Mouse (Mus musculus) liver, adult (tissue): ENCODE data around the gene Dhx15.

Source experiments
- GATA4 ChIP-seq: IDR thresholded peaks from 2 replicates; pipeline ENCODE4 v1.6.1; 2014; ENCODE audit warnings: mild to moderate bottlenecking, low read length; ENCODE audit not compliant: insufficient replicate concordance

Gene Dhx15

DNA sequence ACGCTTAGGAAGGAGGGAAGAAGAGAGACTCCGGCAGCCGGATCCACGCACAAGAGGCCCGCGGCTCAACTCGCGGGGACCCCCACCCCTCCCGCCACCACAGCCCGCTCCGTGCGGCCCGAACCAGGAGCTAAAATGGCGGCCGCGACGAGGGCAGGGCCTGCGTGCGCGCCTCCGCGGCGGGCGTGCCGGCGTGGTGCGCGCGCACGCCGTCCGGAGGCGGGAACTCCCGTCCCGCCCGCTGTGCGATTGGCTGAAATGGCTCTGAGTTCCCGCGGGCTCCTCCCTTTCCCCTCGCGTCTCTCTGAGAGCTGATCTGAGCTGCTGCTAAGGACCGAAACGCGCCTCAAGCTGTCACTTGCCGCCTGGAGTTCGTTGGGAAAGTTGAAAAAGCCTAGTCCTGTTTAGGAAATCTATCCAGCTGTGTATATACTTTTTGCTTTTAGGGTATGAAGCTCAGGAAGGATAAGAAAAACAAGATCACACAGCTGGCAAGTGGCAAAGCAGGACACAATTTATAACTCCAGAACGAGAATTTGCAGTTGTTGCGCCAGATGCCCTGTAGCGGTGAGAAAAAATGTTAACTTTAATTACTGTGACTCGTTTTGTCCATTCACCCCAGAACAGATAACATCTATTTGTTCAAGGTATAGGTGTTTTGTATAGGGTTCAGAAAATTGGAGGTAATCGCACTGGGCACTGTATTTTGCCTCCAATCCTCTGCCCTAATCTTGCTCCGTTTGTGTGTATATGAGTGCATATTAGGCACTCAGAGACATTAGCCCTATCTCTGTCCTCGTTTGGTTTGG lies at the start of gene Dhx15:
Dhx15 (minus strand) TSS at position 144 of the 809 bp plus-strand sequence.
- no peak for TF ChIP-seq GATA4

GRCm38 (mm10) chr5:52238877-52239276 lies 48.6 kb upstream of the Dhx15 start:
- no peak for TF ChIP-seq GATA4

DNA sequence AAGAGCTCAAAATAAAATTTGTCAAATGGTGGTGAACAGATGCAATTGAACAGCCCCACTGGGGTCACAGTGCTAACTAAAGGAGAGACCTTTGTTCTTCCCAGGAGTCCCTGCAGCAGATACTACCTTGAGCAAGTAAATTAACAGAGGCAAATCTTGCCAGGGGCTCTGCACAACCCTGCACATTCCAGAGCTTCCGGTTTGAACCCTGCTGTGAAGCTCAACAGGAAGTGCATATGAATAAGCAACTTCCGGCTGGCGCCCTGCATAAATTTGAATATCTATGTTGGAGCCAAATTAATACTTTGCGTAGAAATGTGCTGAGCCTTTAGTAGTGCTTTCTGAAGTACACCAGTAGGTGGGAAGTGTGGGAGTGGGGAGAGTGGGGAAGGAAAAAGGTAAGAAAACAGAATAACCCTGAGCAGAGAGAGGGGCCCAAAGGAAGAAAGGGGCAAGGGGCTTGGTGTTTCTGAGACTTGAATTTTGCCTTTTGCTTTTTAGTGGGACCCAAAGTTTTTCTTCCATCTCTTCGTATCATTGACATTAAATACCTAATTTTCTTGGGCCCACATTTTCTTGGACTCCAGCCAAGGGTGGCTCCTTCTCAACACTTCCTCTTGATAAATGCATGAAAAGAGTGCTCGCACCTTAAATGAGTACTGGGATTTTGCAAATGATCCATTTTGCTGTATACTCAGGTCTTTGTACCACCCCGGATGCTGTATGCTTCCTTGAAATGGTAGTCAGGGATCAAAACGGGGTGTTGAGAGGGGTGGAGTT lies 47.8 kb upstream of the Dhx15 start:
- no peak for TF ChIP-seq GATA4

- TF ChIP-seq GATA4 = no peak
Observed at GRCm38 (mm10) chr5:52234570-52234969, 44.3 kb upstream of the Dhx15 start.

GRCm38 (mm10) chr5:52233891-52234290 lies 43.6 kb upstream of the Dhx15 start:
- no peak for TF ChIP-seq GATA4

DNA sequence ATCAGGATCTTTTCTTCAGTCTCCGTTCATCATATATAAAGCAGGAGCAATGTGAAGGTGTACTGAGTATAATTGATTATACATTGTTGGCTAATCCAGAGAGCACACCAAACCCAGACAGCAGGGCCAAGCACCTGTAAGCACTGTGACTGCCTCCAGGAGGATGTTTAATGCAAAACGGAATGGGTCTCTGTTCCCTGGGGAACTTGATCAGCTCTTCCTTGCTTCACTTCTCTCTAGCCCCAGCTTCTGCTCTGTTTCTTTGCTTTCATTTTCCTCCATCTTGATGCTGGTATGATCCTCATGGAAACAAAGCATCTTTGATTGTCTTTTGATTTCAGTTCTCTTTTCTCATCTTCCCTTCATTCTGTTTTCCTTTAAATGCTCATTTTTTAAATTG lies 42.3 kb upstream of the Dhx15 start:
- TF ChIP-seq GATA4 = no peak

GRCm38 (mm10) chr5:52232199-52232598 lies 41.9 kb upstream of the Dhx15 start:
- TF ChIP-seq GATA4 = no peak

DNA sequence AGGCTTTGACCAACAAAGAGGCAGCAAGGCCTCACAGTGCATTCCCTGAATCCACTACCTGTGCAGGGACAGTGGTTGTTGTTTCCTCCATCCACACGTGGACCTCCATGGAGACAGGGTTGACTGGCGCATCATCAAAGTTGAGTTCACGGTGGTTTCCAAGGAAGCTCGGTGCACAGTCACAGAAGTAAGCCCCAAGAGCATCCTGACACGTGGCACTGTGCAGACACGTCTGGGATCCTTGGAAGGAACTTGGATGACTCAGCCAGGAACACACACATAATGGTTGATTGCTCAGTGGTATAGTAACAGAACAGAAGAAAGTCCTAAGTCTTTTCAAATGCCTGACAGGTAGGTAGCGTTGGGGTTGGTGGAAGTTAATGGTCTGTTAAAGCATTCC lies 40.2 kb upstream of the Dhx15 start:
- no peak for TF ChIP-seq GATA4

DNA sequence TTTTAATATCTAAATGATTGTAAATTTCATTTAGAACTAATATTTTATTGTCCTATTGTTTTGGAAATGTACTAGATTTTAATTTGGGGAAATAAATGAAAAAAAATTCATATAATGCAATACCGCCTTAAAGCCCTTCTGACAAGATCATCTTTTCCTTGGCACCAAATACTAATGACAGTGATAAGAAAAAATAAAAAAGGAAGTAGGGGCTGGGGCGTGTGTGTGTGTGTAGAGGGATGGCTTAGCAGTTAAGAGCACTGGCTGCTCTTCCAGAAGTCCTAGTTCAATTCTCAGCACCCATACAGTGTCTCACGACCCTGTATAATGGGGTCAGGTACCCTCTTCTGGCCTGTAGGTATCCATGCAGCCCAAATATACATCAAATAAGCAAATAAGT lies 36.4 kb upstream of the Dhx15 start:
- TF ChIP-seq GATA4 = no peak

DNA sequence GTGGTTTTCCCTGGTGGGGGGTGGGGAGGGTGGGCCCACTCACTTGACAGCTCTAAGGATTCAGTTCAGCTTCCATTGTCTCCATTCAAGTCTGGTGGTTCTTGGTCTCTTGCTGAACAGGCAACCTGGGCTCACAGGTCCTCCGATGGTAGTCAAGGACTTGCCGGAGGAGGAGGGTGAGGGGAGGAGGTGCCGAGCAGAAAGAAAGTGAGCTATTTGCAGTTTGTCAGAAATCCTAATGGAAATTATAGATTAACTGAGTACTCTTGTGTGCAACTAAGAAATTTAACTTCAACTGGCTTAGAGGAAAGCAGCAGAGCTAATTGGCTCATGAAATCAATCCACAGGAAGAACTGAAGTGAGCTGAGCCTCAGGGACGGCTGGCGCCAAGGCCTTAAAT lies 31.3 kb upstream of the Dhx15 start:
- no peak for TF ChIP-seq GATA4

GRCm38 (mm10) chr5:52220013-52220804 lies 29.9 kb upstream of the Dhx15 start:
- TF ChIP-seq GATA4 = no peak

- no peak for TF ChIP-seq GATA4
Observed at GRCm38 (mm10) chr5:52218238-52218637, 27.9 kb upstream of the Dhx15 start.

- TF ChIP-seq GATA4 = no peak
Observed at GRCm38 (mm10) chr5:52213143-52213900, 23.0 kb upstream of the Dhx15 start.

GRCm38 (mm10) chr5:52191180-52191468 lies 810 bp upstream of the Dhx15 start:
- TF ChIP-seq GATA4 = no peak
